Mouse (Mus musculus) brain, embryonic 14.5 days (tissue): Measurements from ENCODE around the gene Mindy1.

Experiments
- CTCF ChIP-seq: fragments of 200-500 bp; IDR thresholded peaks from 2 replicates; pipeline ENCODE4 v1.5.1; 2012; ENCODE audit warnings: inconsistent platforms, mild to moderate bottlenecking, moderate library complexity, borderline replicate concordance; ENCODE audit not compliant: insufficient read depth, insufficient read length; ENCODE audit errors: extremely low read depth
- POLR2A ChIP-seq: fragments of 200-500 bp; IDR thresholded peaks from 2 replicates; pipeline ENCODE4 v1.6.1; 2012; ENCODE audit warnings: mild to moderate bottlenecking, inconsistent platforms, borderline replicate concordance; ENCODE audit not compliant: poor library complexity, insufficient read depth, insufficient read length, severe bottlenecking; ENCODE audit errors: extremely low read depth

- TF ChIP-seq POLR2A, result no peak
- no peak for TF ChIP-seq CTCF
Observed at GRCm38 (mm10) chr3:95256931-95257330, 24.2 kb upstream of the Mindy1 start.
